In the genomic region with DNA sequence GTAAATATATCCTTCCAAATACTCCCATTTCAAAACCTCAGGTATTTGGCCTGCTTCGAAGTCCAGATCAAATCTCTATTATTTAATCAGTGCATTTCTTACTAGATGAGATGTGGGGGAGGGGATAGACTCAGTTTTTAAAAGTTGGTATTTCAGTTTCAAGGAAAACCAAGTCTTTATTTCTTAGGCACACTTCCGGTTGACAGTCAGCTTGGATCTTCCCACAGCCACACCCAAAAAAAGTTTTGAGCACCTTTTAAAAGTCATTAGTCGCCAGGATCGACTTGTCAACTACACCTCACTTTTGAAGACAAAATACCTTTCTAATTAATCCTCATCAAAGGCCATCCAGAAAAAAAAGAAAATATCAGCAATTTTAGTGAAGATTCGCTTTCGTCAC, we compare ENCODE assay signal across 8 mouse cellular contexts. TPM values are rescaled to one million over a fixed set of nuclear protein-coding genes. Genes with fewer than 3 reads are reported as not detected.
A peak's percentile ranks its signal among the peaks of the same experiment; 100 is the strongest.
DNase-seq lines count a peak whose midpoint lies in the region; ATAC-seq lines count a peak whose summit lies in the region.

No protein-coding gene starts in this region.

- H3K4me1 ChIP-seq in neural tube, embryonic 11.5 days (ENCODE audit: control insufficient read depth, insufficient read depth, low read length): peaks cover 4% of the 10 kb centered on the region; the same call in 1 of the 2 replicates
- peaks cover 33% of the 10 kb centered on the region for H3K4me1 ChIP-seq in limb, embryonic 12.5 days (replicated peaks)
- H3K4me1 ChIP-seq in stomach, embryonic 16.5 days (ENCODE audit: control insufficient read depth, insufficient read depth, low read length): peaks cover 31% of the 10 kb centered on the region

- peak overlapping the region; percentile 90 for H3K4me3 ChIP-seq in neural tube, embryonic 11.5 days (ENCODE audit: low read depth, low read length)
- H3K4me3 ChIP-seq in limb, embryonic 12.5 days (replicated peaks): peak overlapping the region; percentile 84
- peak overlapping the region; percentile 91 for H3K4me3 ChIP-seq in stomach, embryonic 16.5 days (replicated peaks; ENCODE audit: low read length)

- DNase-seq in embryo, embryonic 10.5 days (ENCODE audit: low spot score): peak; percentile 38
- no peak for DNase-seq in embryo, embryonic 10 days (ENCODE audit: low spot score)
- DNase-seq in neural tube, embryonic 11.5 days (ENCODE audit: low spot score): no peak
- no peak for DNase-seq in neural tube, embryonic 10.5 days (ENCODE audit: extremely low spot score, low spot score)
- no peak for DNase-seq in left cerebral cortex, postnatal 4 days

- H3K4me2 ChIP-seq in neural tube, embryonic 11.5 days (ENCODE audit: low read depth): peak overlapping the region; percentile 62
- peak overlapping the region; percentile 72 for H3K4me2 ChIP-seq in limb, embryonic 12.5 days
- H3K4me2 ChIP-seq in stomach, embryonic 16.5 days (ENCODE audit: low read depth, low read length): peak overlapping the region; percentile 65

- H3K27me3 ChIP-seq in neural tube, embryonic 11.5 days (ENCODE audit: control insufficient read depth, insufficient read depth, low read length): no peaks in the 10 kb centered on the region
- H3K27me3 ChIP-seq in limb, embryonic 12.5 days: no peaks in the 10 kb centered on the region
- H3K27me3 ChIP-seq in stomach, embryonic 16.5 days (ENCODE audit: control insufficient read depth, insufficient read depth, low read length): no peaks in the 10 kb centered on the region

- H3K27ac ChIP-seq in neural tube, embryonic 11.5 days (ENCODE audit: low read depth, low read length): no peak overlapping the region
- peak overlapping the region; percentile 100 for H3K27ac ChIP-seq in limb, embryonic 12.5 days
- peak overlapping the region; percentile 100; the same call in 1 of the 2 replicates for H3K27ac ChIP-seq in stomach, embryonic 16.5 days (ENCODE audit: low read length)

- H3K9me3 ChIP-seq in neural tube, embryonic 11.5 days (ENCODE audit: control insufficient read depth, low read length): no peaks in the 10 kb centered on the region
- no peaks in the 10 kb centered on the region for H3K9me3 ChIP-seq in limb, embryonic 12.5 days
- no peaks in the 10 kb centered on the region for H3K9me3 ChIP-seq in stomach, embryonic 16.5 days (replicated peaks; ENCODE audit: control insufficient read depth, low read length)

- H3K36me3 ChIP-seq in neural tube, embryonic 11.5 days (ENCODE audit: control insufficient read depth, insufficient read depth, low read length): no peaks in the 10 kb centered on the region
- peaks cover 6% of the 10 kb centered on the region for H3K36me3 ChIP-seq in limb, embryonic 12.5 days
- no peaks in the 10 kb centered on the region for H3K36me3 ChIP-seq in stomach, embryonic 16.5 days (ENCODE audit: control insufficient read depth, insufficient read depth, low read length)

- H3K9ac ChIP-seq in neural tube, embryonic 11.5 days (ENCODE audit: low read length): peak overlapping the region; percentile 85; the same call in 1 of the 2 replicates
- H3K9ac ChIP-seq in limb, embryonic 12.5 days (replicated peaks): peak overlapping the region; percentile 96
- peak overlapping the region; percentile 97 for H3K9ac ChIP-seq in stomach, embryonic 16.5 days (ENCODE audit: low read length)

- intact Hi-C loops in left cerebral cortex, postnatal 4 days (cut with DNase I): loop anchor here (10.0 kb wide), 1 partner anchor 184 kb away; a partner anchor contains a TSS

- WGBS in neural tube, embryonic 11.5 days: 13% methylated on average over 6 of the region's 6 CpGs
- WGBS in limb, embryonic 12.5 days: 10% methylated on average over 6 of the region's 6 CpGs
- 5% methylated on average over 6 of the region's 6 CpGs for WGBS in stomach, embryonic 16.5 days

- ATAC-seq in neural tube, embryonic 11.5 days (ENCODE audit: insufficient read depth, low FRiP score, low TSS enrichment): no peak
- no peak for ATAC-seq in limb, embryonic 12.5 days (ENCODE audit: insufficient number of reproducible peaks, insufficient read depth, low FRiP score, low TSS enrichment, low read depth)
- no peak for ATAC-seq in stomach, embryonic 16.5 days (ENCODE audit: insufficient read depth, low FRiP score)
- no peak for ATAC-seq in megakaryocyte progenitor cell, adult 5-6 weeks (replicated peaks; ENCODE audit: poor library complexity)

RNA-seq across cellular contexts. Expression of a gene that starts 1.4 kb away (rescaled TPM):
- 4.7 and 6.9 TPM in 2 replicates for polyA plus RNA-seq in neural tube, embryonic 11.5 days (2014; fragmentation: Nextera tagmentation; extraction: Ambion mirVana)
- 7.6 and 8.6 TPM in 2 replicates for polyA plus RNA-seq in limb, embryonic 12.5 days (2016; fragmentation: Nextera tagmentation; extraction: Ambion mirVana)
- 15.7 and 21.1 TPM in 2 replicates for polyA plus RNA-seq in stomach, embryonic 16.5 days (2015; fragmentation: Nextera tagmentation; extraction: Ambion mirVana)
- 0.20 and 0.30 TPM in 2 replicates for total RNA-seq in megakaryocyte progenitor cell, adult 5-6 weeks (2015)
- 0.33 and 0.34 TPM in 2 replicates for total RNA-seq in megakaryocyte progenitor cell, adult 5-6 weeks (2017)
- total RNA-seq in left cerebral cortex, postnatal 4 days (2021): 1 to 10 TPM; 1.8 to 2.1 TPM

RNA-seq across cellular contexts. Expression of a gene that starts 1.6 kb away (rescaled TPM):
- polyA plus RNA-seq in neural tube, embryonic 11.5 days (2014; fragmentation: Nextera tagmentation; extraction: Ambion mirVana): 411 and 424 TPM in 2 replicates
- 586 and 602 TPM in 2 replicates for polyA plus RNA-seq in limb, embryonic 12.5 days (2016; fragmentation: Nextera tagmentation; extraction: Ambion mirVana)
- 524 and 584 TPM in 2 replicates for polyA plus RNA-seq in stomach, embryonic 16.5 days (2015; fragmentation: Nextera tagmentation; extraction: Ambion mirVana)
- total RNA-seq in megakaryocyte progenitor cell, adult 5-6 weeks (2015): 307 and 338 TPM in 2 replicates
- 150 and 188 TPM in 2 replicates for total RNA-seq in megakaryocyte progenitor cell, adult 5-6 weeks (2017)
- 10 to 100 TPM; 43.7 to 53.6 TPM for total RNA-seq in left cerebral cortex, postnatal 4 days (2021)
